Mouse (Mus musculus) ovary, adult 2 months (tissue): ENCODE measurements around the gene Trp53bp2. TPM values are rescaled to one million over a fixed set of nuclear protein-coding genes. Genes with fewer than 3 reads are reported as not detected.

Source experiments
- polyA plus RNA-seq: library from polyadenylated mRNA; depleted of rRNA; stranded (reverse); fragments of >200 nt; gene quantifications from 2 replicates; pipeline ENCODE4 v1.2.3, GENCODE M21; 2012; rRNA removed

The Trp53bp2 gene
- polyA plus RNA-seq, result 23.8 and 30.2 TPM in 2 replicates

GRCm38 (mm10) chr1:182408684-182409327, at the start of gene Trp53bp2:
TSS of gene Trp53bp2 (plus strand) at chr1:182409172.

Other genes starting within 250 kb of the Trp53bp2 start
- not detected in 2 replicates for gene Vmn1r1, start 244.7 kb upstream of the Trp53bp2 start, polyA plus RNA-seq
- 38.0 and 47.7 TPM in 2 replicates for gene Degs1, start 126.4 kb upstream of the Trp53bp2 start, polyA plus RNA-seq
- 23.6 and 26.5 TPM in 2 replicates for gene Fbxo28, start 67.5 kb upstream of the Trp53bp2 start, polyA plus RNA-seq
- 33.1 and 39.5 TPM in 2 replicates for gene Capn2, start 108.4 kb downstream of the Trp53bp2 start, polyA plus RNA-seq
- gene Capn8, start 155.8 kb downstream of the Trp53bp2 start, polyA plus RNA-seq, result 0.12 TPM in 1 of 2 replicates, not detected in the other